Mouse (Mus musculus): Measurements from ENCODE around the gene Awat2.

GRCm38 (mm10) chrX:100471491-100471890 lies 29.0 kb upstream of the Awat2 start:
- no peak for TF ChIP-seq CTCF (IDR thresholded peaks at IDR 0.05; ENCODE audit: control insufficient read depth, insufficient read depth, low read length)
- TF ChIP-seq POLR2A (IDR thresholded peaks at IDR 0.05; ENCODE audit: borderline replicate concordance, control insufficient read depth, low read depth, low read length), result no peak

Measured in bone marrow, adult 2 months (tissue).